In the genomic region with DNA sequence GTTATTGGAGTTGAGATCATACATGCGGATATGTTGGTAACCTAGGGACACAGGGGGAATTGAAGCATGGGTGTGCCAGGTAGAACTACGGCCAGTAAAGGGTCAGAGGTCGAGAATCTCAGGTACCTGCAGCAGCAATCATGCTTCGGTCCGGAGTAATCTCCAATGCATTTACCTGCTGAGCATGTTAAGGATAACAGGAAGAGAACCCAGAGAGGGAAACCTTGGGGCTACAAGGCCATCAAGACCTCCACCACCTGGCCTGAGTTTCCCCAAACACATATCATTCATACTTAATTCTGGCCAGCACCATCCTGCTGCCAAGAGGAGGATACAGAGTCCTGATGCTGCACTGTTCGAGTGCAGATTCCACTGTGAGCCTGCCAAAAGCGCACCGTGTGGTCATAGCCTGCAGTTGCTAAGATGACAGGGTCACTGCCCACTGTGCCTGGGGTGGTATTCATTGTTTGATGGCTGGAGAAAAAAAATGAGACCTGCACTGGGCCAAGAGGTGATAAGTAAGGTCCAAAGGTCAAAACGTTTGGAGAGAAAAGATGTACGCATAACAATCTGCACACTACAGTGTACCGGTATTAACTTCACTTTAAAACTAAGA, we compare ENCODE assay signal across 8 mouse cellular contexts. TPM values are rescaled to one million over a fixed set of nuclear protein-coding genes. Genes with fewer than 3 reads are reported as not detected.
DNase-seq lines count a peak whose midpoint lies in the region; ATAC-seq and TF ChIP-seq lines count a peak whose summit lies in the region.

No protein-coding gene starts in this region.

- no peak overlapping the region for H3K27ac ChIP-seq in kidney, embryonic 16.5 days (ENCODE audit: low read length)

- H3K79me2 ChIP-seq in myocyte (ENCODE audit: control insufficient read depth, insufficient read depth) = peaks cover 6% of the 10 kb centered on the region

- H3K27me3 ChIP-seq in E14TG2a.4 (ENCODE audit: insufficient read depth, low read length) (no peaks in the 10 kb centered on the region), myocyte (ENCODE audit: control insufficient read depth, insufficient read depth, insufficient read length) (no peaks in the 10 kb centered on the region)
- no peaks in the 10 kb centered on the region for H3K27me3 ChIP-seq in kidney, embryonic 16.5 days (ENCODE audit: insufficient read depth, low read length)

- peak overlapping the region; percentile 89 for H3K9ac ChIP-seq in kidney, embryonic 16.5 days (replicated peaks; ENCODE audit: low read length)

- 47% methylated on average over 11 of the region's 11 CpGs for WGBS in kidney, embryonic 16.5 days

- TF ChIP-seq POLR2A in myocyte (IDR thresholded peaks at IDR 0.05; ENCODE audit: insufficient read length, low read depth) = no peak

- peak; percentile 9; the same call in 1 of the 2 replicates for ATAC-seq in cerebellum, adult (ENCODE audit: insufficient number of reproducible peaks, low FRiP score, low TSS enrichment)
- ATAC-seq in erythroblast, adult 5-6 weeks (replicated peaks; ENCODE audit: low FRiP score, poor library complexity, severe bottlenecking) = peak; percentile 8
- ATAC-seq in kidney, embryonic 16.5 days (ENCODE audit: low FRiP score, low TSS enrichment) = peak; percentile 35

- TF ChIP-seq CTCF in E14TG2a.4 (conservative IDR thresholded peaks at IDR 0.05; ENCODE audit: low read length) = no peak

- peak overlapping the region; percentile 26 for H3ac ChIP-seq in myocyte (ENCODE audit: control insufficient read depth, insufficient read length)

- peaks cover 50% of the 10 kb centered on the region for H3K36me3 ChIP-seq in E14TG2a.4 (ENCODE audit: insufficient read depth, low read length)
- H3K36me3 ChIP-seq in kidney, embryonic 16.5 days (ENCODE audit: insufficient read depth, low read length) = peaks cover 29% of the 10 kb centered on the region; the same call in 1 of the 2 replicates
- peaks cover 18% of the 10 kb centered on the region for H3K36me3 ChIP-seq in myocyte (ENCODE audit: control insufficient read depth, insufficient read depth)

- peaks cover 55% of the 10 kb centered on the region for H3K4me1 ChIP-seq in E14TG2a.4 (replicated peaks; ENCODE audit: low read depth, low read length)
- H3K4me1 ChIP-seq in kidney, embryonic 16.5 days (ENCODE audit: insufficient read depth, low read length) = peaks cover 30% of the 10 kb centered on the region

- H3K4me3 ChIP-seq in E14TG2a.4 (replicated peaks; ENCODE audit: low read length) (peak overlapping the region; percentile 99), myocyte (peak overlapping the region; percentile 56)
- peak overlapping the region; percentile 79 for H3K4me3 ChIP-seq in kidney, embryonic 16.5 days (ENCODE audit: low read length)

- no peaks in the 10 kb centered on the region for H3K9me3 ChIP-seq in E14TG2a.4 (ENCODE audit: low read length)
- no peaks in the 10 kb centered on the region for H3K9me3 ChIP-seq in kidney, embryonic 16.5 days (ENCODE audit: low read length)

- no peak for DNase-seq in cerebellum, postnatal 4 days (ENCODE audit: low spot score in 2 of 2)
- DNase-seq in right cerebral cortex, postnatal 36 days (ENCODE audit: low spot score in 2 of 2) = no peak
- DNase-seq in frontal cortex, postnatal 14 days (ENCODE audit: low spot score in 2 of 2) = no peak

- peak overlapping the region; percentile 62 for H3K4me2 ChIP-seq in kidney, embryonic 16.5 days (replicated peaks; ENCODE audit: low read depth, low read length)
- peak overlapping the region; percentile 95 for H3K4me2 ChIP-seq in myocyte (ENCODE audit: low read depth)

TF ChIP-seq in myocyte, 11 proteins besides CTCF, POLR2A, EP300 and RAD21:
- TF ChIP-seq POLR2AphosphoS2 (IDR thresholded peaks at IDR 0.05; ENCODE audit: insufficient read length, low read depth) (no peak), REST (IDR thresholded peaks at IDR 0.05; ENCODE audit: insufficient read depth, insufficient read length) (no peak), MAX (IDR thresholded peaks at IDR 0.05; ENCODE audit: low read depth) (no peak), TCF3 (IDR thresholded peaks at IDR 0.05; ENCODE audit: insufficient read length, low read depth) (no peak), TCF12 (IDR thresholded peaks at IDR 0.05; ENCODE audit: insufficient read depth, poor library complexity, severe bottlenecking) (no peak), E2F4 (IDR thresholded peaks at IDR 0.05; ENCODE audit: insufficient read depth) (no peak), SRF (IDR thresholded peaks at IDR 0.05; ENCODE audit: control insufficient read depth, insufficient read length, low read depth) (no peak), MYOD1 (IDR thresholded peaks at IDR 0.05; ENCODE audit: control insufficient read depth in 1 of 3, insufficient read length in 2 of 3, low read depth in 2 of 3) (no peak), USF1 (IDR thresholded peaks at IDR 0.05; ENCODE audit: low read depth) (no peak), CEBPB (IDR thresholded peaks at IDR 0.05; ENCODE audit: insufficient read depth, poor library complexity, severe bottlenecking) (no peak), MYOG (IDR thresholded peaks at IDR 0.05; ENCODE audit: control insufficient read depth in 1 of 3, insufficient read depth in 1 of 3, insufficient read length in 2 of 3, low read depth in 2 of 3) (no peak)

RNA-seq across cellular contexts. Expression of gene Mlst8, which starts 0.8 kb away (rescaled TPM):
- 5.9 and 15.8 TPM in 2 replicates for total RNA-seq in erythroblast, adult 5-6 weeks (2015; ENCODE audit: low replicate concordance)
- total RNA-seq in erythroblast, adult 5-6 weeks (2017; ENCODE audit: low replicate concordance) = 5.5 and 8.2 TPM in 2 replicates
- 39.3 and 40.2 TPM in 2 replicates for polyA plus RNA-seq in kidney, embryonic 16.5 days (2015; fragmentation: Nextera tagmentation; extraction: Ambion mirVana)
- polyA plus RNA-seq in myocyte (2012; fragmentation: generic; extraction: Trizol) = 16.5 TPM

RNA-seq across cellular contexts. Expression of gene Bricd5, which starts 4.4 kb away (rescaled TPM):
- 1.7 TPM in 1 of 2 replicates, not detected in the other for total RNA-seq in erythroblast, adult 5-6 weeks (2015; ENCODE audit: low replicate concordance)
- 1.1 TPM in 1 of 2 replicates, not detected in the other for total RNA-seq in erythroblast, adult 5-6 weeks (2017; ENCODE audit: low replicate concordance)
- polyA plus RNA-seq in kidney, embryonic 16.5 days (2015; fragmentation: Nextera tagmentation; extraction: Ambion mirVana) = 0.42 and 1.6 TPM in 2 replicates
- polyA plus RNA-seq in myocyte (2012; fragmentation: generic; extraction: Trizol) = 0.53 TPM

RNA-seq across cellular contexts. Expression of gene Pgp, which starts 7.9 kb away (rescaled TPM):
- 14.2 and 20.2 TPM in 2 replicates for total RNA-seq in erythroblast, adult 5-6 weeks (2015; ENCODE audit: low replicate concordance)
- 6.1 and 8.1 TPM in 2 replicates for total RNA-seq in erythroblast, adult 5-6 weeks (2017; ENCODE audit: low replicate concordance)
- polyA plus RNA-seq in kidney, embryonic 16.5 days (2015; fragmentation: Nextera tagmentation; extraction: Ambion mirVana) = 55.5 and 55.6 TPM in 2 replicates
- polyA plus RNA-seq in myocyte (2012; fragmentation: generic; extraction: Trizol) = 53.7 TPM

RNA-seq across cellular contexts. Expression of gene E4f1, which starts 8.0 kb away (rescaled TPM):
- total RNA-seq in erythroblast, adult 5-6 weeks (2015; ENCODE audit: low replicate concordance) = 15.0 and 20.9 TPM in 2 replicates
- 13.4 and 14.1 TPM in 2 replicates for total RNA-seq in erythroblast, adult 5-6 weeks (2017; ENCODE audit: low replicate concordance)
- polyA plus RNA-seq in kidney, embryonic 16.5 days (2015; fragmentation: Nextera tagmentation; extraction: Ambion mirVana) = 38.1 TPM in 2 replicates
- polyA plus RNA-seq in myocyte (2012; fragmentation: generic; extraction: Trizol) = 18.7 TPM

RNA-seq across cellular contexts. Expression of gene Caskin1, which starts 10.3 kb away (rescaled TPM):
- total RNA-seq in erythroblast, adult 5-6 weeks (2015; ENCODE audit: low replicate concordance) = not detected in 2 replicates
- not detected in 2 replicates for total RNA-seq in erythroblast, adult 5-6 weeks (2017; ENCODE audit: low replicate concordance)
- 1.5 and 2.2 TPM in 2 replicates for polyA plus RNA-seq in kidney, embryonic 16.5 days (2015; fragmentation: Nextera tagmentation; extraction: Ambion mirVana)
- polyA plus RNA-seq in myocyte (2012; fragmentation: generic; extraction: Trizol) = 0.16 TPM
